Mouse (Mus musculus) spleen, adult 2 months (tissue): ENCODE measurements around the gene Robo2. TPM values are rescaled to one million over a fixed set of nuclear protein-coding genes. Genes with fewer than 3 reads are reported as not detected.

Source experiments
- DNase-seq, 2 experiments: peaks; one replicate each; pipeline versions ENCODE4 v3.0.0 to v3.0.0-alpha.2; 2012 to 2021; ENCODE audit warnings: low spot score in 2 of 2, low read depth in 1 of 2
- H3K27ac ChIP-seq: fragments of 200-500 bp; 2 replicates; pipeline ENCODE4 v1.5.1; 2012; ENCODE audit warnings: low read length, inconsistent platforms; ENCODE audit not compliant: insufficient read depth
- H3K27me3 ChIP-seq: fragments of 200-500 bp; 2 replicates; pipeline ENCODE4 v1.6.1; 2012; ENCODE audit warnings: mild to moderate bottlenecking, moderate library complexity, low read length, inconsistent platforms; ENCODE audit not compliant: control insufficient read depth, insufficient read depth
- H3K36me3 ChIP-seq: fragments of 200-500 bp; 2 replicates; pipeline ENCODE4 v1.6.1; 2012; ENCODE audit warnings: mild to moderate bottlenecking, low read length, inconsistent platforms; ENCODE audit not compliant: control insufficient read depth, insufficient read depth
- H3K4me1 ChIP-seq: fragments of 200-500 bp; 2 replicates; pipeline ENCODE4 v1.6.1; 2011; ENCODE audit warnings: inconsistent platforms; ENCODE audit not compliant: control insufficient read depth, insufficient read depth, insufficient read length
- H3K4me3 ChIP-seq: fragments of 200-500 bp; 2 replicates; pipeline ENCODE4 v1.5.1; 2011; ENCODE audit warnings: mild to moderate bottlenecking, inconsistent platforms; ENCODE audit not compliant: insufficient read depth, insufficient read length; ENCODE audit errors: extremely low read depth
- CTCF ChIP-seq: fragments of 200-500 bp; IDR thresholded peaks from 2 replicates; pipeline ENCODE4 v1.5.1; 2011; ENCODE audit warnings: mild to moderate bottlenecking, inconsistent platforms; ENCODE audit not compliant: insufficient read depth, insufficient read length, insufficient replicate concordance; ENCODE audit errors: extremely low read depth
- POLR2A ChIP-seq: fragments of 200-500 bp; IDR thresholded peaks from 2 replicates; pipeline ENCODE4 v1.6.1; 2011; ENCODE audit warnings: low read depth, low read length, inconsistent platforms
- WGBS: fragments of 180-500 bp; shearing (Covaris S2); methylation state at CpG from one replicate; pipeline ENCODE4 v1.1.7; 2018; 5-methylcytosine and 5-hydroxymethylcytosine counted together
- polyA plus RNA-seq: library from polyadenylated mRNA; depleted of rRNA; stranded (reverse); fragments of >200 nt; gene quantifications from 2 replicates; pipeline ENCODE4 v1.2.3, GENCODE M21; 2012

Robo2 gene
- polyA plus RNA-seq, 1 experiment = 5.2 TPM

- Histone ChIP-seq H3K27ac (no peak overlapping the region), H3K4me1 (no peaks in the 10 kb centered on the region), H3K4me3 (no peak overlapping the region), H3K27me3 (no peaks in the 10 kb centered on the region), H3K36me3 (no peaks in the 10 kb centered on the region)
- DNase-seq = no peak
- TF ChIP-seq CTCF (no peak), POLR2A (no peak)
- WGBS = 90% methylated on average over 5 of the region's 5 CpGs
Observed at GRCm38 (mm10) chr16:73873828-73874558, 537.6 kb downstream of the Robo2 start.

DNA sequence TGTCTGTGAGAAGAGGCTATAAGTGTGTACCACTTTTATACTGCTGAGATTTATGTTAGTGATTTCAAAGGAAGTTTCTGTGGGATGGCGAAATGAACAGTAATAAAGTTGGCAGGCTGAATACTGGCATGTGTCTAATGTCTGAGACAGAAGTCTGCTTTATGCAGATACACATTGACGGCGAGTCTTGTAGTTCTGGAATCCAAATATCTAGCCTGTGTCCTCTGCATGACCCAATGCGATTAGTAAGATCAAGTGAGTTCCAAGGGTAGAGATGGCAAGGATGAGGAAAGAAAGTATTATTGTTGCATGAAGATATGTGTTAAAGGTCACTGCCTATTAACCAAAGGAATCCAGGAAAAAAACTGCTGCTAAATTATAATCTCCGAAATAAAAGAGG lies 541.3 kb downstream of the Robo2 start:
- Histone ChIP-seq H3K4me1 (no peaks in the 10 kb centered on the region), H3K27me3 (no peaks in the 10 kb centered on the region), H3K27ac (no peak overlapping the region), H3K4me3 (no peak overlapping the region), H3K36me3 (no peaks in the 10 kb centered on the region)
- no peak for TF ChIP-seq CTCF
- TF ChIP-seq POLR2A = no peak
- no peak for DNase-seq
- WGBS = 86% methylated on average over 5 of the region's 5 CpGs

DNA sequence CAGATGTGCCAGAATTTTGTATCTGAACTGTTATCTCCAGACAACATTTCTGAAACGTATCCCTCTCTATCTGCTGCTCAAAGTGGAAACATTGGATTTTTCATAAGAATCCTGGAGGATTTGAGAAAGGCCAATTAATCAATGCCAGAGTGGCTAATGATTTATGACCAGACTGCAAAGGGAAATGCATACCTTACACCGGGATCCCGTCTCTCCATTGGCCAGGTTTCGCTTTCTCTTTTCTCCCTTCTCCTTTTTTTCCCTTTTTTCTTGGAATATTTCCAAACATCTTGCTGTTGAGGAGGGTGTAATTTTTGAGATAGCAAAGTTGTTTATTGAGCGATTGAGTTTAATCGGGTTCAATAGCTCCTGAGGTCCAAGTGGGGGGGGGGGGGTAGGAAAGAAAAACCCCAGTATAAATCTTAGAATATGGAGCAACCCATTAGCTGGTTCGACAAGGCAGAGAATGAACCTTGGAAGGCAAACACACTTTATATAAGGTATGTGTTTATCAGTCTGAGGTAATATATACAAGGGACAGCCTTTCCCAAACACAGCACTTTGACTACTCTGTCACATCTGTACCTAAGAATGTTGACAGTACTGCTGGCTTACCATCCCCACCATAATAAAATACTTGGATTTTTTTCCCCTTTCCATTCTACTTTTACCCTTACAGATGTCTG lies 542.0 kb downstream of the Robo2 start:
- no peak for DNase-seq
- no peak overlapping the region for H3K4me3 ChIP-seq
- WGBS = 80% methylated on average over 7 of the region's 7 CpGs
- H3K27me3 ChIP-seq = no peaks in the 10 kb centered on the region
- no peaks in the 10 kb centered on the region for H3K36me3 ChIP-seq
- no peaks in the 10 kb centered on the region for H3K4me1 ChIP-seq
- TF ChIP-seq CTCF (no peak), POLR2A (no peak)
- H3K27ac ChIP-seq = no peak overlapping the region

- TF ChIP-seq POLR2A (no peak), CTCF (no peak)
- no peaks in the 10 kb centered on the region for H3K36me3 ChIP-seq
- H3K4me3 ChIP-seq = no peak overlapping the region
- no peaks in the 10 kb centered on the region for H3K4me1 ChIP-seq
- no peak overlapping the region for H3K27ac ChIP-seq
- DNase-seq = no peak
- WGBS = 87% methylated on average over 9 of the region's 9 CpGs
- H3K27me3 ChIP-seq = no peaks in the 10 kb centered on the region
Observed at GRCm38 (mm10) chr16:73864625-73865024, 547.0 kb downstream of the Robo2 start.

GRCm38 (mm10) chr16:73863748-73864147 lies 547.9 kb downstream of the Robo2 start:
- Histone ChIP-seq H3K4me3 (no peak overlapping the region), H3K27me3 (no peaks in the 10 kb centered on the region), H3K4me1 (no peaks in the 10 kb centered on the region), H3K27ac (no peak overlapping the region), H3K36me3 (no peaks in the 10 kb centered on the region)
- WGBS = 13% methylated on average over 3 of the region's 3 CpGs
- no peak for DNase-seq
- no peak for TF ChIP-seq CTCF
- no peak for TF ChIP-seq POLR2A

DNA sequence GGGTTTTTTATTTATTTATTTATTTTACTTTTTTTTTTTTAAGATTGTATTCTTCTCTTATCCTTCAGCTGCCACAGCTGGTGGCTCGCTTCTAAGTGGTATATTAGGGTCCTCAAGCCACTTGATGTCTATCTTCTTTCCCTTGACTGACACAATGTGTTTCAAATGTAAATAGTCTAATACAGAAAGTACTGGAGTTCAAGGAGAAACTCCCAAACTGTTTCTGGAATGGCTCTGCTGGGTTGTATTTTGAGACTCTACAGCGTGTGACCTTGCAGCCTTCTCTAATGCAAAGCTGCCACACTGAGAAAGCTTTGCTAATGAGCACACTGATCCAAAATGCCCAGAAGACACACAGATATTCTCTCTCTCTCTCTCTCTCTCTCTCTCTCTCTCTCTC lies 552.9 kb downstream of the Robo2 start:
- Histone ChIP-seq H3K4me3 (no peak overlapping the region), H3K4me1 (no peaks in the 10 kb centered on the region), H3K27me3 (no peaks in the 10 kb centered on the region), H3K27ac (no peak overlapping the region), H3K36me3 (no peaks in the 10 kb centered on the region)
- DNase-seq = no peak
- TF ChIP-seq POLR2A (no peak), CTCF (no peak)
- 87% methylated on average over 2 of the region's 2 CpGs for WGBS

GRCm38 (mm10) chr16:73855821-73856220 lies 555.8 kb downstream of the Robo2 start:
- Histone ChIP-seq H3K27ac (no peak overlapping the region), H3K36me3 (no peaks in the 10 kb centered on the region), H3K4me3 (no peak overlapping the region), H3K27me3 (no peaks in the 10 kb centered on the region), H3K4me1 (no peaks in the 10 kb centered on the region)
- 86% methylated on average over 3 of the region's 3 CpGs for WGBS
- no peak for DNase-seq
- TF ChIP-seq CTCF (no peak), POLR2A (no peak)
